Mouse (Mus musculus) CH12F3 (cell line): ENCODE measurements around the gene Atp6v1e1.
"Not testable (repeated sequence)": the region's sequence is repeated elsewhere in the genome, so short reads cannot be mapped to it uniquely, and the experiment has no call there.

Source experiments
- in situ Hi-C: fragments of 300-500 bp; cut with MboI; formaldehyde crosslinking; loops from 2 replicates; pipeline ENCODE4 v1.14.3; 2020; ENCODE audit warnings: low sequenced_read_pairs

Gene Atp6v1e1

DNA sequence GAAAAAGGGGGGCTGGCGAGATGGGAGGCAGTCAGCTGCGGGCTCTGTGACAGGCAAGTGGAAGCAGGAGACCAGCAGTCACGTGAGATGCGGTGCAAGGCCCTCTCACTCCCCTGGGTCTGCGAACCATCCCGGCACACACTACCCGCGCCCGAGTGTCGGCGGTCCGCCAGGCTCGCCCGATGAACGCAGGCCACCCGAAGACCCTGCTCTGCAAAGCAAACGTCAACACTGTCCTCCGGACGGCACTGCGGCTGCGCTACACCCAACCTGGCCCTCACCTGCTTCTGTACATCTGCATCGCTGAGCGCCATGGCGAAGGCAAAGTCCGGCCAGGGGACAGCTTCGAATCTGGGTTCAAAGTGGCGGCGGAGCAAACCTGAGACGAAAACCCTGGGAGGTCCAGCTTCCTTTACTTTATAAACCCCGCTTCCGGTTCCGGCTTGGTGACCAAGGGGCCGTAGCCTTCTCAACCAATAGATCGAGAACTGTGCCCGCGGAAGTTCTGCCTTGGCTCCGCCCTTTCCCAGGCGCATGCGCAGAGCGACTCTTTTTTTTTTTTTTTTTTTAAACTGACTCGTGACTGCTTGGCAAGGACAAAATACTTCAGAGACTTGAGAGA is at the start of gene Atp6v1e1:
Atp6v1e1 (minus strand) TSS at position 487 of the 622 bp plus-strand sequence.
- in situ Hi-C loops, result no loop called here

DNA sequence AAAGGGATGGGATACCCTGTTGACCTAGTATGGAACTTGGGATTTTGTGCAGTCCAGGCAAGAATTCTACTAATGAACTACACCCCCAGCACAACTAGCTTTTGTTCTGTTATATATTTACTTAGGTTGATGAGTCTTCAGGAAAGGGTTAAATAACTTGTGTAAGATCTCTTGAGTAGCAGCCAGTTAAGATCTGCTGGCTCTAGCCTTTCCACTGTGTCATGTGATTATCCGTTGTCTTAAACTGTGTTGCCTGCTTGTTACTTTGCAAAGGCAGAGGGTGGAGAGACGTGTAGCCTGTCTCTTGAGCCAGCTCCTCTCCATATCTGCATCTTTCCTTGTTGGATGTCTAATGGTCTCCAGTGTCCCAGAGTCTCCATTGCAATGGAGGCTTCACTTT is 48.7 kb upstream of the Atp6v1e1 start:
- in situ Hi-C loops, result no loop called here

DNA sequence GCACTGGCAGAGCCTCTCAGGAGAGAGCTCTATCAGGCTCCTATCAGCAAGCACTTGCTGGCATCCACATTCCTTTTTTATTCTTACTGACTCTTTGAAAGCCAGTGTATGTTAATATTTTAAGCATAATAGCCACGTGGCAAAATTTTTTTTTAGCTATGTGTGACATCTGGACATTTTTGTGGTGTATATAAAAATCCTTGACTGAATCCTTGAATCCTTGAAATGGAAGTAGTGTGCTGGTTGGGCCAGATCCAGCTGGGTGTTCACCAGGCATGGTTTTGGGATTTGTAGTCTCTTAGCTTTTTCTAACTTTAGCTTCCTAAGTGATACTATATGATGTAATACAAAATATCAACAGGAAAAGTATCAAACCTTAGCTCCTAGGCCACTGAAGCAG is 46.2 kb upstream of the Atp6v1e1 start:
- in situ Hi-C loops, result no loop called here

DNA sequence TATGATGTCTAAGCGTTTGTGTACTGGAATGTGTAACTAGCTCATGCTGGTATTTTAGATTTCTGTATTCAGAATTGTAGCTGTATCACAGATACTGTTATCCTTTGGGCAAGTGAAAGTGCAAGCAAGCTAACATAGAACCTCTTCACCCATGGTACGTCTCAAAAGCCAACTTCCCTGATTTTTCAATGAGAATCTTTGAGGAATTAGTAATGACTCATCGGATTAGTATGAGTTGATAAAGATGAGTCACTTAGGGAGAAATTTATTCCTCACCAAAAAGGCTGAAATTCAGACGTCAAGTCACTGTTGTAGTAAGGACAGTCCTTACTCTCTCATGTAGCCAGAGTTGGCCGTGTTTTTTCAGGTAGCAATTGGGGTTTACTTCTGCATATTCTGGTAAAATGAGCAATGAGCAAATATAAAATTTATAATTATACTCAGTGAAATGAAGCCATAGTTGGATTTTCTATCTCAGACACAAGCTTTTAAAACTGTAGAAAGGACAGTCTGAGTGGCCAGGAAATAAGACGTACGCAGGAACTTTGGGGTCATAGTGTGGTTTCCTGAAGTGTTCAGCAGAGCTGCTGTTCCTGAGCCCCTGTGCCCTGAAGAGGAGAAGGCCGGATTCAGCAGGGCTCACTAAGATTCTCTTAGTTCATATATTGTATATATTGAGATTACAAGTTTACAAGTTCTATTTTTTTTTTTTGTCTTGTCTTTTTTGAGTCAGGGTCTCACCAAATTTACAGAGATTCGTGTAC is 43.6 kb upstream of the Atp6v1e1 start:
- in situ Hi-C loops, result no loop called here

DNA sequence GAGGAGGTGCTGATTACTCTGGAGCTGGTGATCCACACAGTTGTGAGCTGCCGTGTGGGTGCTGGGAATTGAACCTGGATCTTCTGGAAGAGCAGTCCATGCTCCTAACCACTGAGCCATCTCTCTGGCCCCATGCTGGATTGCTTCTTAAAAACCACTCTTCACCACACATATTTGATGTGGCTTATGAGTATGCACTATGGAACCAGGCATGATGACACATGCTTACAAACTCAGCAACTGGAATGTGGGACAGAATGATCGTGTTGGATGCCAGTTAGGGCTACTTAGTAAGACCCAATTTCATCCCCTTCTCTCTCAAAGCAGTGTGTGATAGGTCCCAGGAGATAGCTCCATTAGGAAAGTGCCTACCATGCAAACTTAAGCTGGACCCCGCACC is 37.5 kb upstream of the Atp6v1e1 start:
- in situ Hi-C loops, result no loop called here

DNA sequence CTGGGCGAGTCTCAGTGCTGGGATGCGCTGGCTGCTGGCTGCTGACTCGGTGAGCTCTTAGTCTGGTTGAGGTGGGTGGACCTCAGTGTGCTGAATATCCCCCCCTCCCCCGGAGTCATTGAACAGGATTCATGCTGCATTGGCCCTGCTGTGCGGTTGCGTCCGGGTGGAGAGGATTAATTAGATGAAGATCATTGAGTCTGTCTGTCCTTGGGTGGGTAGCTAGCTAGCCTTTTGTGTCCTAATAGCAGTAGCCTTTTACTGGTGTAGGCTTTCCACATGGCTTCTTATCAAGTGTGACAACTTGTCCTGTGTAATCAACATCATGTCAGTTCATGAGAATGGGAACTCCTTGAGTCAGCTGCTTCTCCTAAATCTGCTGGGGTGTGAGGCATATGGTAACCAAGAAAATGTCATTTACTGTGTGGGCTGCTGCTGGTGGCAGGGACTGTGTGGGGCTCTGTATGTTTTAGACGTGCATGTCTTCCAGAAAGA is 35.7 kb upstream of the Atp6v1e1 start:
- in situ Hi-C loops, result no loop called here

DNA sequence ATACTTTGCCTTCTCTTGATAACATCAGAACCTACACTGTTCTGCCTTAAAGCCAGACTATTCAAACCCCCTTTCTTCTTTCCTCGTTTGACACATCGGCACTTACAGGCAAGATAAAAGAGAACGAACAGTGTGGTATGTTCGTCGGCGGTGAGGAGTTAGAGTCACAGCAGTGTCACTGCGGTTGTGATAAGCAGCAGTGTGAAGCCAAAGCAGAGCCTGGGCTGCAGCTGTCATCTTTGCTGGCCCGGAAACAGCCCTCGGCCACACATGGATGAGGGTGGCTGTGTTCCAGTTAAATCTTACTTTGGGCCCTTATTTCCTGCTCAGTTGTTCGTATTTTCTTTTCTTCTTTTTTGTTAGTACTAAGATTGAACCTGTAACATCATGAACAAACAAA is 31.8 kb upstream of the Atp6v1e1 start:
- in situ Hi-C loops, result no loop called here

DNA sequence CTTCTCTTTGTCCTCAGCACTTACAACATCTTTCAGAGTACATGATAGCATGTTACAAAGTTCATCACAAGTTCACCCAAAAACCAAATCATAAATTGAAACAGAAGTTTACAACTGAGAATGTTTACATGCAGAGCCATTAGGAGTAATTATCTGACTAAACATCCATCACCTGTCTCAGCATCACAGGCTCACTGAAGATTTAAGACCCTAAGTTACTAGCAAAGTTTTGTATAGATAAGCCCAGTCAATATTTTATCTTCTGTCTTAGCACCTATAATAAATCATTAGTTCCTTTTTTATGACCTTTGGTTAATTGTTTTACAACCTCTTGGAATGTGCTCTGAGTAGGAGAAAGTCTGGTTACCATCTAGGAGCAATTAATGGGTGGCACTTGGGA is 28.1 kb upstream of the Atp6v1e1 start:
- in situ Hi-C loops, result not testable (repeated sequence)

DNA sequence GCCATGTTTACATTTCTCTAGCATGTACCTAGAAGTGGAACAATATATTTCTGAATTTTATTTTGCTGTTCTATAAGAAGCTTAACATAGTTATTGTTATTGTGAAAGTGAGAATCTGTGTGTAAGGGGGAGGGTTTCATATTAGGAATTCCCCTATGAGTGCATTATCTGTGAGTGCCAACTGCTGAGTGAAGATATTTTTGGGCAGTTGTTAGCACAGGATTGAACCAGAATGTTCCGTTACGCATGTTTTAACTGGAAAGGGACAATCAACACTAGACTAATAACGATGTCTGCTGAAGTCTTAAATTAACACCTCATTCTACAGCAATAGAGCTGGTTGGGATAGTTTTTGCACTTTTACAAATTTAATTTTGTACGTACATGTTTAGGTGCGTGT is 19.2 kb upstream of the Atp6v1e1 start:
- in situ Hi-C loops, result no loop called here

DNA sequence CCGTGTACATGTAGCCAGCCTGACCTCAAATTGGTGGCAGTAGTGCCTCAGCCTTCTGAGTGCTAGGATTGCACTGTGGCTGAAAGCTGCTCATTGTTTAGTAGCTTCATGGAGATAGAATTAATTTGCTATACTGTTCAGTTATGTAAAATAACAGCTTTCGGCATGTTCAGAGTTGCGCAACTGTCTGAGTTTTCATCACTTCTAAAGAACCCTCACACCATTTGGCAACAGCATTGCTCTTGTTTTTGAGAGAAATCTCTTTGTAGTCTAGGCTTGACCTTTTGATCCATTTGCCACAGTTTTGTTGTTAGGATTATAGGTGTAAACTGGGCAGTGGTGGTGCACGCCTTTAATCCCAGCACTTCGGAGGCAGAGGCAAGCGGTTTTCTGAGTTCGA is 17.7 kb upstream of the Atp6v1e1 start:
- in situ Hi-C loops, result no loop called here

DNA sequence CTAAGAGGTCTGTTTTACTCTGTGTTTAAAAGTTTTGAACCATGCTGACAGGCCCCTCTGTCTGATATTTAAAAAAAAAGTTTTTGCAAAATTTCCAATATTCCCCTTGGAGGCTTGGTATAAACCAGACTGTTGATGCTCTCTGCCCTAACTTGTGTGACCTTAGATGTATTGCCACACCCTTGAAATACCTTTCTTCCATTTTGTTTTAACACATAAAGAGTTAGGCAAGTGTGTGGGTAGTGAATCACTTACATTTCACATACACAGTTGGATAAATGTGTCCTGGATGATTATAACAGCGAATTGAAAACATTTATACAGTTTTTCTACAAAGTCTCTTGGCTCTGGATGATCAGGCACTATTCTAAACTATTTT is 14.5 kb upstream of the Atp6v1e1 start:
- in situ Hi-C loops, result no loop called here

DNA sequence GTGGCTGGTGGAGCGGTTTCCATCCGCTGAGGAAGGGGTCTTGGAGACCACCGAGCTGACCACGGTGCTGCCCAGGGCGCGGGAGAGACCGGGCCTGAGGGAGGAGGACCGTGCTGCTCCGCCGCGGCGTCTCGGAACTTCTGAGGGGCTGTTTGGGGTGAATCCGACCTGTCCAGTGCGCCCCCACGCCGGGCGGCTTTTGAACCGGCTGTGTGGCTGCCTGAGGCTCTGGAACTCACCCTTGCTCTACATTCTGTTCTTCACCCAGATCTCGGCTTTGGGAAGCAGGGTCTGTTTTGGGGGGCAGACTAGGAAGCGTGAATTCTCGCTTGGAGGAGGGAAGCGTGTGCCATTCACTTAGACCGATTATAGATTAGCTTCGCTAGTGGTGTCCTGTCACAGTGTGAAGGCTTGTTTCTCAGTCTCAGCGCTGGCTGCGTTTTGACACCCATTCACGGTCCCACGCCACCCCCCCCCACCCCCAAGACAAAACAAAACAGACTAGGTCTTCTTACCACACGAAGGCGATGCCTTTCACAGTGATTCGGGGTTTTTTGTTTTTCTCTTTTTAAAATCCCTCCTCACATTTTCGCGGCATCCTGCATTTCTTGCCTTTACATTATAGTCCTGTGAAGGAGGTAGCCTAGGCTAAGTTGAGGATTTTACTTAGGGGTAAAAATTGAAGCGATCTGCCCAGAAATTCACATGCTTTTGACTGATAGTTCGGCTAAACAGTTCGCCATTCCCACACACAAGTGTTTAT is 14.0 kb upstream of the Atp6v1e1 start:
- in situ Hi-C loops, result no loop called here

DNA sequence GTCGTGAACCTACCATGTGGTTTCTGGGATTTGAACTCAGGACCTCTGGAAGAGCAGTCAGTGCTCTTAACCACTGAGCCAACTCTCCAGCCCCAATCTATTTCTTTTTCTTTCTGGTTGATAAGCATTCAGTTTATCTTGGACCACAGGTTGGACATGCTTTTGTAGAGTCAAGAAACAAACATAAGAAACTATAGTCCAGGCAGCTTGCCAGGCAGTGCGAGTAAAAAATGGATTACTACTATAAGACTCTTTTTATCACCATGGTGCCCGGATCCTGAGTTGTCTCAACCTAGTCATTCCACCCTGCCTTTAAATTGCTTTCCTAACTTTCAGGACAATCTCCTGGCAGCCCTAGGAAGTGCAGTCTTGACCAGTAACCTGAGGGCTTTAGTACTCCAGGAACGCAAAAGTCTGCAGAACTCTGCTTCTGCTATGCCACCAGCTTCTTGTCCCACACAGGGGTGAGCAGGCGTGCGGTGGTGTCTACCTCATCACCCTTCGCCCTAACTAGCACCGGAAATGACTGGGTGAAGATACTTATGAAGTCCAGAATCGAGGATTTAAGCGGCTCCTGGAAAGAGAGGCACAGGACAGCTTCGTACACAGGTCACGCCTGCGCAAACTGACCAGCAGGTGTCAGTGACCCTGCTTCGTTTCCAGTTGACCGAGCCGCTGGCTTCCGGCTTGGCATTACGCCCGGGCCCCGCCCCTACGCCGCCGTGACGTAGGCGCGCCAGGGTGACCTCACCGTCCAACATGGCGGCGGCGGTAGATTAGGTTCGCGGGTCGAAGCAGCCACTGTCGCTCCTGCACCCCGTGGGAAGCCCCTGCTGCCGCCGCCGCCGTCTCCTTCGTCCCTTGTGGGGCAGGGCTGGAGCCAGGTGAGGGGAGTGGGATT is 13.1 kb upstream of the Atp6v1e1 start, which contains the start of gene Bcl2l13:
Bcl2l13 (plus strand) TSS at position 739 of the 901 bp plus-strand sequence.
- in situ Hi-C loops, result no loop called here

DNA sequence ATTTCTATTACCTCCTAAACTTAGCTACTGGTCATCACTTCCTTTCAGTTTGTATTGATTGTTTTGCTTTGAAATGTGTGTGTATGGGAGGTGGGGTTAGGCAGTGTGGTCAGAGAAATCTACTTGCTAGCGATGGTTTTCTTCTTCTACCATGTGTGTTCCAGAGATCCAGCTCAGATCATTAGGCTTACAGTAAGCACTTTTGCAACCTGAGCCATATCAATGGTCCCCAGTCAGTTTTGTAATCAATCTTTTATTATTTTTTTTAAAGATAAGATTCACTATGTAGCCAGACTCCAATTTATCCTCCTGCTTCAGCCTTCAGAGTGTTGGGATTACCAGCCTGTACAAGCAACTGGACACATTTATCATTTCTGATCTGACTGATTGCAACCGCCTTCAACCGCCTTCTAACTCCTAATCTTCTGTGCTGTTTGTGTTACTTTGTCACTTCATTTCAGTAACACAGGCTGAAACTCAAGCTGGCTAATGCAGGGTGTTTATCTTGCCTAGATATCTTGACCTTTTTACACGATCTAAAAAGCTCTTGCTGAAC is 12.3 kb upstream of the Atp6v1e1 start:
- in situ Hi-C loops, result no loop called here

DNA sequence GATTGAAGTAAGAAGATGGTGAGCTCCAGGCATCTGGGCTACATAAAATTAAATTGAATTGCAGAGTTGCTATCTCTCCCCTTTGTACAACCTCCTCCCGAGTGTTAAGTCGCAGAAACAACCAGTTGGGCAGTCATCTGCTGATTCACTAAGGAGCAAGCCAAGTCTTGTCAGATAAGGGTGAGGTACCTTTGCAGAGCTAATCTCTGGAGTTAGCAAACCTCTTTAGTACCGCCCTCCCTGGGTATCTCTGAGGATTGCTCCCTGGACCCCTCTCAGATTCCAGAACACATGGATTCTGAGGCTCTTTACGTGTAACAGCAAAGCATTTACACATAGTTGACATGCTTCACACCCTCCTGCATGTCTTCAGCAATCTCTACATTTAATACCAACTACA is 9.5 kb upstream of the Atp6v1e1 start:
- in situ Hi-C loops, result no loop called here

DNA sequence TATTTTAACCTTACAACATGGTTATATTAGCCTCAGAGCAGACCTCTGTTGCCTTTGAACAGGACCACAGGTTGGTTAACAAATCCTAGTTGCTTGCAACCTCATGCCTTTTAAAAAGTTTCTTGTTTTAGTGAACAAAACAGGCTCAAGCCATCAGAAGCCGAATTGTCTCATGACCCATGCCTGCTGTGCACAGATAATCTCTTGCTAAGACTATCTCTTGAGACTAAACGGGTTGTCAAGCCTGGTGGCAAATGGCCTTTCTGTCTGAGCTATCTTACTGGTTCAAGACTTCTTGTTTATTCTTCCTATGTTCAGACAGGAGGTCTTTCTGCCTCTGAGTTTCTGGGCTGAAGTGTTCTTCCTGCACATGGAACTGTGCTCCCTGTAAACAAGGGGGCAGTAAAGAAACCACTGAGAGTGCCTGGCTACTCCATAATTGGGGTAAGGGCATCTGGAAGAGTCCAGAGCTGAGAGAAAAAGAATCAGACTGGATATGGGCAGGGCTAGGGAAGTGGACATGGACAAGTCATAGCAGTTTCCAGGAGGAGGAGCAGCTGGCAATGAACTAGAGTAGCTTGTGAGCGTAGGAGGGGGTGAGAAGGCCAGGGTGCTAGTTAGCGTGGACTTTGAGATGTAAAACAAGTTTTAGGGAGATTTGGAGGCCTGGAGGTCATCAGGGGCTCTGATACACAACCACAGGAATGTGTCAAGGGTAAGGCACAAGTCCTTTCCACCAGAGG is 8.4 kb upstream of the Atp6v1e1 start:
- in situ Hi-C loops, result no loop called here

DNA sequence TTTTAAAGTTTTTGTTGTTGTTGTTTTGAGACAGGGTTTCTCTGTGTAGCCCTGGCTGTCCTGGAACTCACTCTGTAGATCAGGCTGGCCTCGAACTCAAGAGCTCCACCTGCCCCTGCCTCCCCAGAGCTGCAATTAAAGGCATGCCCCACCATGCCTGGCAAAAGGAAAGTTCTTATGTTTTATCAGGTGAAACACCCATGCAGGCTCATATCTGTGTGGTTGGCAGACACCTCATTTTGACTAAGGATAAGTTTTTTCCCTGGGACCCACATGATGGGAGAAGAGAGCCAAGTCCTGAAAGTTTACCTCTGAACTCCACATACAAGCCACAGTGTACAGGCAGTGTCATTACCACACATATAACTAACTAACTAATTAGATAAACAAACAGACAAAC is 7.5 kb upstream of the Atp6v1e1 start:
- in situ Hi-C loops, result no loop called here

DNA sequence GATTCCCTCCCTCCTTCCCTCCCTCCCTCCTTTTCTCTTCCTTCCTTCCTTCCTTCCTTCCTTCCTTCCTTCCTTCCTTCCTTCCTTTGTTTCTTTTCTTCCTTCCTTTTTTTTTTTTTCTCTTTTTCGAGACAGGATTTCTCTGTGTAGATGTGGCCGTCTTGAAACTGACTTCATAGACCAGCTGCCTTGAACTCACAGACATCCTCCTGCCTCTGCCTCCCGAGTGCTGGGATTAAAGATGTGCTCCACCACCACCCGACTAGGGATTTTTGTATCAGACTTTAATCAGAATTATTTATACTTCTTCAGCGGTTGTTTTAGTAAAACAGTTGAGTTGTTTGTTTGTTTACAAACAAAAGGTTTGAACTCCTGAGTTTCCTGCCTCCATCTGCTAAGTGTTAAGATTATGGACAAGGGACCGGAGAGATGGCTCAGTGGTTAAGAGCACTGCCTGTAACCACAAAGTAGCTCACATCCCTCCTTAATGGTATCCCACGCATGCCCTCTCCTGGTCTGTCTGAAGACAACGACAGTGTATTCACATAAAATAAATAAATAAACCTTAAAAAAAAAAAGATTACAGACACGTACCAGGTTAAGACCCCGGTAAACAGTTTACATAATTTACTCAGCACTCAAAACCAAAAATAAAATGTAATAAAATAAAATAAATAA is 483 bp upstream of the Atp6v1e1 start:
- in situ Hi-C loops, result no loop called here

DNA sequence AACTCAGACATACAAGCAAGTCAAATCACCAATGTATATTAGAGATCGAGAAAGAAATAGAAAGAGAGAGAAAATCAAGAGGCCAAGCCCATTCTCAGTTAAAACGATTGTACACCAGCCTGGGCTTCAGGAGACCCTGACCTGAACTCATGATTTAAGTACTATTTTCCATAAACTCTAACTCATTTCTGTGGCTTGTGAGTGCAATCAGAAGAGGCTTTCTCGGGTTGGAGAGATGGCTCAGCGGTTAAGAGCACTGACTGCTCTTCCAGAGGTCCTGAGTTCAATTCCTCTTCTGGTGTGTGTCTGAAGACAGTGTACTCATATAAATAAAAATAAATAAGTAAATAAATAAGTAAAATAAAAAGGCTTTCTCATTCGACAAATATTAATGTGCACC is 878 bp downstream of the Atp6v1e1 start:
- in situ Hi-C loops, result no loop called here
